Mouse (Mus musculus): ENCODE results near the gene Phldb3.

DNA sequence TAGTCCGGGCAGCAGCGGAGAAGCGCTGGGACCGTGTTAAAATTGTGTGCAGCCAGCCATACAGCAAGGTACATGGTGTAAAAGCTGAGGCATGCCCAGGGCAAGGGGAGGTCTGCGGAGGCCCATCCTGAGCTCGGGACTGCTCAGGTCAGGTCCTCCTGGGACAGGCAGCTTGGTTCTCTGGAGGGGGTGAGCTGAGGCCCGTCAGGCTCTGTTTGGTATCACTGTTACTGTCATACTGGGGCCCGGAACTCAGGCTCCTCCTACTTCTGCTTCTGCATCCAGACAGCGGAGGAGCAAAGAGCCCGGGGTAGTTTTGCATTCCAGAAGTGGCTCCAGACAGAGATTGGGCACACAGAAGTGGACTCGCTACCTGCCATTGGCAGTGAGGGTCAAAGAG lies 44.9 kb upstream of the Phldb3 start:
- TF ChIP-seq CTCF (conservative IDR thresholded peaks at IDR 0.05; ENCODE audit: insufficient read depth, insufficient read length, low read depth, low read length) = no peak
- no peak for TF ChIP-seq POLR2A (IDR thresholded peaks at IDR 0.05; ENCODE audit: low read depth, low read length)
